Comparison of ENCODE assay signal across 10 mouse cellular contexts in the genomic region with DNA sequence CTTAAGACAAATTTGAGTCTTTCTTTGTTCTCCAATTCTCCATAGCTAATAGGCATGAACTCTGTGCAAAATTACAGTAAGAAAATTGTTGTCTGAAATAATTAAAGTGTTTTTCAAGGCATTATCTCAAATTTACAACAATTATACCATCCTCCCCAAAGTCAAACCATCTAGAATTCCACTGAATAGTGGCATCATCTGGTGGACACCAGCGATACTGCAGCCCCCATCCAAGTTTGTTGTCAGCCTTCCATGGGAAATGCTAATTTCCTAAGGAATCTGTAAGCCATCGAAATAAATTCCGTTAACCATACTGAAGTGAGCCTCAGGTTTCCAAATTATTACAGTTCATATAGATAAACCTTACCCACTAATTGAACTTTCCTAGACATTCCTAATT.
A peak's percentile ranks its signal among the peaks of the same experiment; 100 is the strongest.
DNase-seq lines count a peak whose midpoint lies in the region; ATAC-seq and TF ChIP-seq lines count a peak whose summit lies in the region.
"Had no signal": no experiment of that assay in that cellular context is flagged by ENCODE, and none has a peak within 500 bp of the region (broad histone marks: within the 10 kb centered on the region; RNA-seq: fewer than 3 reads in every experiment).

No protein-coding gene starts in this region.

- no peaks in the 10 kb centered on the region for H3K27me3 ChIP-seq in forebrain, postnatal 0 days (ENCODE audit: insufficient read depth, low read length)
- peaks cover 8% of the 10 kb centered on the region; the same call in 1 of the 2 replicates for H3K27me3 ChIP-seq in forebrain, embryonic 10.5 days (ENCODE audit: poor library complexity, severe bottlenecking)
- H3K27me3 ChIP-seq: limb, embryonic 12.5 days; neural tube, embryonic 12.5 days had no signal

- H3K27ac ChIP-seq in forebrain, postnatal 0 days (ENCODE audit: low read depth, low read length): no peak overlapping the region
- no peak overlapping the region for H3K27ac ChIP-seq in forebrain, embryonic 10.5 days
- H3K27ac ChIP-seq: limb, embryonic 12.5 days; neural tube, embryonic 12.5 days had no signal

- H3K4me2 ChIP-seq in forebrain, postnatal 0 days (ENCODE audit: low read depth): no peak overlapping the region
- H3K4me2 ChIP-seq: limb, embryonic 12.5 days; neural tube, embryonic 12.5 days had no signal

- peak; percentile 94 for TF ChIP-seq CTCF in forebrain, postnatal 0 days (IDR thresholded peaks at IDR 0.05; ENCODE audit: low read depth)
- peak; percentile 34; the same call in 1 of the 2 replicates for TF ChIP-seq CTCF in lung, adult 2 months (IDR thresholded peaks at IDR 0.05; ENCODE audit: insufficient read depth, low read length)

- peak; percentile 77 for DNase-seq in forebrain, postnatal 0 days
- DNase-seq in forebrain, embryonic 10.5 days (ENCODE audit: extremely low spot score, low spot score): no peak
- DNase-seq in lung, adult 2 months: no peak
- no peak for DNase-seq in lung, adult 18-20 months
- DNase-seq in embryo, embryonic 11 days: peak; percentile 63
- DNase-seq in right cerebral cortex, adult 2 months (ENCODE audit: low spot score in 2 of 2): peak; percentile 61 to 64
- DNase-seq in spleen, adult 18-20 months: no peak

- 36% methylated on average over 3 of the region's 3 CpGs for WGBS in forebrain, postnatal 0 days
- 55% methylated on average over 3 of the region's 3 CpGs for WGBS in forebrain, embryonic 10.5 days
- WGBS in lung, adult 2 months: 39% methylated on average over 3 of the region's 3 CpGs

- no peak overlapping the region for H3K9ac ChIP-seq in forebrain, postnatal 0 days
- H3K9ac ChIP-seq: limb, embryonic 12.5 days; neural tube, embryonic 12.5 days had no signal

- H3K9me3 ChIP-seq in forebrain, postnatal 0 days (ENCODE audit: low read length): no peaks in the 10 kb centered on the region
- no peaks in the 10 kb centered on the region for H3K9me3 ChIP-seq in forebrain, embryonic 10.5 days
- H3K9me3 ChIP-seq: limb, embryonic 12.5 days; neural tube, embryonic 12.5 days had no signal

- no peaks in the 10 kb centered on the region for H3K36me3 ChIP-seq in forebrain, postnatal 0 days (ENCODE audit: insufficient read depth)
- H3K36me3 ChIP-seq in forebrain, embryonic 10.5 days (replicated peaks): no peaks in the 10 kb centered on the region
- H3K36me3 ChIP-seq: limb, embryonic 12.5 days; neural tube, embryonic 12.5 days had no signal

- H3K4me1 ChIP-seq in forebrain, postnatal 0 days (ENCODE audit: insufficient read depth): peaks cover 16% of the 10 kb centered on the region
- peaks cover 44% of the 10 kb centered on the region for H3K4me1 ChIP-seq in forebrain, embryonic 10.5 days
- H3K4me1 ChIP-seq in lung, adult 2 months (ENCODE audit: control insufficient read depth, insufficient read depth, low read length): no peaks in the 10 kb centered on the region
- H3K4me1 ChIP-seq: limb, embryonic 12.5 days had no signal

- no peak overlapping the region for H3K4me3 ChIP-seq in forebrain, postnatal 0 days (ENCODE audit: low read depth, low read length)
- no peak overlapping the region for H3K4me3 ChIP-seq in forebrain, embryonic 10.5 days
- no peak overlapping the region for H3K4me3 ChIP-seq in lung, adult 2 months (replicated peaks; ENCODE audit: extremely low read depth, low read depth, low read length)
- H3K4me3 ChIP-seq: limb, embryonic 12.5 days; neural tube, embryonic 12.5 days had no signal

- no peak for TF ChIP-seq POLR2A in lung, adult 2 months (IDR thresholded peaks at IDR 0.05; ENCODE audit: borderline replicate concordance, extremely low read depth, low read depth, low read length)

- ATAC-seq in forebrain, postnatal 0 days: peak; percentile 32; the same call in 1 of the 2 replicates
- ATAC-seq in activated CD4-positive, CD25-positive, alpha-beta regulatory T cell, adult 4 months: no peak

Comparison
In these comparisons a context has a peak if more than half of its experiments do, and no peak if none do; other contexts are left out.
1. DNase-seq: peak in forebrain, postnatal 0 days (single experiment), embryo, embryonic 11 days (single experiment) and right cerebral cortex, adult 2 months (2 of 2); none in forebrain, embryonic 10.5 days (single experiment), lung, adult 2 months (single experiment), lung, adult 18-20 months (0 of 2) and spleen, adult 18-20 months (0 of 2).